ENCODE assay signal across 7 mouse cellular contexts in the genomic region with DNA sequence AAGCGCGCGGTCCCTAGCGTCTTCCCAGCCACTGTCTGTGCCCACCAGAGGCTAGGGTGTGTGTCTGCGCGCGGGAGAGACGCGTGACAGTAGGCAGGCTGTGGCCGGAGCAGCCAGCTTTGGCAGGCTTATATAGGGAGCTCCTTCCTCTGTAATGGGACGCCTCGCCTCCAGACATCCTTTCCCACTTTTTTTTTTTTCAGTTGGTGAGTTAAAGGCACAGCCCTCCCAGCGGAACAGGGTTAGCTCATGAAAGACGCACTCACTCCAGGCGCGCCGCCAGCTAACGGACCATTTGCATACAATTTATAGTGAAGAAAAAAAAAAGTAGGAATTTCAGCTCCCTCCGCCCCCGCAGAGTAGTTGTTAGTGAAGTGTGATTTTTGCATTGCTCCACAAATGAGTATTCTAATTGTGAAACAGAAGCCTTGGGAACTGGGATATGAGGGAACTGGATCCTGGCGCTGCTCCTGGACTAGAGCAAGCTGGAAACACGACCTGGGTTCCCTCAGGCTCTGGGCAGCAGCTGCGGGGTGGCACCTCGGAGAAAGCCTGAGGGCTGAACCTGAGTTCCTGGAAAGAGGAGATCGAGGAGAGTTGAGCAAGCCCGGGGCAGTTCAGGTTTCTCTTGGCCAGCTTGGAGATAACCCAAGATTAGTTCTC. TPM values are rescaled to one million over a fixed set of nuclear protein-coding genes. Genes with fewer than 3 reads are reported as not detected.
DNase-seq lines count a peak whose midpoint lies in the region; ATAC-seq lines count a peak whose summit lies in the region.

A gene (minus strand): TSS at position 185 of the 663 bp plus-strand sequence.

- 0 out of 2 replicates have a peak, but pooled peaks cover 4% of the 10 kb centered on the region for H3K4me1 ChIP-seq in heart, embryonic 10.5 days
- peaks cover 5% of the 10 kb centered on the region; the same call in 1 of the 2 replicates for H3K4me1 ChIP-seq in kidney, embryonic 14.5 days (ENCODE audit: control insufficient read depth, insufficient read depth, low read length)
- H3K4me1 ChIP-seq in limb, embryonic 10.5 days, result peaks cover 24% of the 10 kb centered on the region; the same call in 1 of the 2 replicates
- peaks cover 7% of the 10 kb centered on the region; the same call in 1 of the 2 replicates for H3K4me1 ChIP-seq in midbrain, embryonic 16.5 days (ENCODE audit: control insufficient read depth, insufficient read depth, low read length)

- H3K9ac ChIP-seq in kidney, embryonic 14.5 days (ENCODE audit: low read depth, low read length), result peak within 1 kb of the TSS; percentile 54
- H3K9ac ChIP-seq in midbrain, embryonic 16.5 days (ENCODE audit: low read depth, low read length), result peak within 1 kb of the TSS; percentile 45

- no peak within 1 kb of the TSS for H3K27ac ChIP-seq in heart, embryonic 10.5 days
- peak within 1 kb of the TSS; percentile 37; the same call in 1 of the 2 replicates for H3K27ac ChIP-seq in kidney, embryonic 14.5 days (ENCODE audit: low read depth, low read length)
- H3K27ac ChIP-seq in limb, embryonic 10.5 days, result peak within 1 kb of the TSS; percentile 27; the same call in 1 of the 2 replicates
- no peak within 1 kb of the TSS for H3K27ac ChIP-seq in midbrain, embryonic 16.5 days (ENCODE audit: low read length)

- H3K4me3 ChIP-seq in heart, embryonic 10.5 days, result peak within 1 kb of the TSS; percentile 53
- peak within 1 kb of the TSS; percentile 37 for H3K4me3 ChIP-seq in kidney, embryonic 14.5 days (ENCODE audit: low read length)
- H3K4me3 ChIP-seq in limb, embryonic 10.5 days, result peak within 1 kb of the TSS; percentile 47
- H3K4me3 ChIP-seq in midbrain, embryonic 16.5 days (ENCODE audit: low read depth, low read length), result peak within 1 kb of the TSS; percentile 36

- peak within 1 kb of the TSS; percentile 71 for H3K4me2 ChIP-seq in kidney, embryonic 14.5 days (replicated peaks; ENCODE audit: low read depth, low read length)
- H3K4me2 ChIP-seq in midbrain, embryonic 16.5 days (ENCODE audit: low read length), result peak within 1 kb of the TSS; percentile 72

- peaks cover 100% of the 10 kb centered on the region for H3K27me3 ChIP-seq in heart, embryonic 10.5 days (ENCODE audit: insufficient read depth, poor library complexity, severe bottlenecking)
- H3K27me3 ChIP-seq in kidney, embryonic 14.5 days (ENCODE audit: control insufficient read depth, insufficient read depth, low read length), result no peaks in the 10 kb centered on the region
- peaks cover 35% of the 10 kb centered on the region for H3K27me3 ChIP-seq in limb, embryonic 10.5 days (ENCODE audit: low read depth, poor library complexity, severe bottlenecking)
- no peaks in the 10 kb centered on the region for H3K27me3 ChIP-seq in midbrain, embryonic 16.5 days (ENCODE audit: control insufficient read depth, insufficient read depth, low read depth, low read length)

- WGBS in heart, embryonic 10.5 days, result 1% methylated on average over 26 of the region's 26 CpGs
- under 1% methylated on average over 26 of the region's 26 CpGs for WGBS in kidney, embryonic 14.5 days
- under 1% methylated on average over 26 of the region's 26 CpGs for WGBS in limb, embryonic 10.5 days
- WGBS in midbrain, embryonic 16.5 days, result under 1% methylated on average over 26 of the region's 26 CpGs

- H3K9me3 ChIP-seq in heart, embryonic 10.5 days, result no peaks in the 10 kb centered on the region
- no peaks in the 10 kb centered on the region for H3K9me3 ChIP-seq in kidney, embryonic 14.5 days (ENCODE audit: control insufficient read depth, low read length)
- no peaks in the 10 kb centered on the region for H3K9me3 ChIP-seq in limb, embryonic 10.5 days (replicated peaks)
- no peaks in the 10 kb centered on the region for H3K9me3 ChIP-seq in midbrain, embryonic 16.5 days (replicated peaks; ENCODE audit: control insufficient read depth, low read length, poor library complexity, severe bottlenecking)

- DNase-seq in adrenal gland, postnatal 4 days (ENCODE audit: low spot score in 2 of 2), result peak in 1 of 2 experiments; percentile 11
- DNase-seq in fat pad, adult 2 months (ENCODE audit: extremely low read depth, low read depth, low spot score), result peak; percentile 5
- peak; percentile 77 for DNase-seq in heart, embryonic 10.5 days (ENCODE audit: low spot score)
- peak; percentile 55 for DNase-seq in limb, embryonic 10.5 days (ENCODE audit: low spot score)
- peak; percentile 51 for DNase-seq in urinary bladder, postnatal 14 days (ENCODE audit: low spot score)

- peak; percentile 70 for ATAC-seq in kidney, embryonic 14.5 days (ENCODE audit: low FRiP score, low TSS enrichment)
- ATAC-seq in midbrain, embryonic 16.5 days, result peak; percentile 91

- H3K36me3 ChIP-seq in heart, embryonic 10.5 days, result no peaks in the 10 kb centered on the region
- H3K36me3 ChIP-seq in kidney, embryonic 14.5 days (ENCODE audit: control insufficient read depth, insufficient read depth, low read length), result no peaks in the 10 kb centered on the region
- H3K36me3 ChIP-seq in limb, embryonic 10.5 days, result no peaks in the 10 kb centered on the region
- no peaks in the 10 kb centered on the region for H3K36me3 ChIP-seq in midbrain, embryonic 16.5 days (ENCODE audit: control insufficient read depth, insufficient read depth, low read length)

RNA-seq across cellular contexts. Expression of the gene that starts here (rescaled TPM):
- total RNA-seq in adrenal gland, postnatal 4 days (2021), result 10 to 100 TPM; 21.3 to 22.9 TPM
- polyA plus RNA-seq in heart, embryonic 10.5 days (2016; fragmentation: Nextera tagmentation; extraction: Ambion mirVana), result 35.3 and 60.9 TPM in 2 replicates
- polyA plus RNA-seq in kidney, embryonic 14.5 days (2014; fragmentation: Nextera tagmentation; extraction: Ambion mirVana), result 8.7 and 16.6 TPM in 2 replicates
- polyA plus RNA-seq in limb, embryonic 10.5 days (2016; fragmentation: Nextera tagmentation; extraction: Ambion mirVana), result 5.0 and 10.2 TPM in 2 replicates
- polyA plus RNA-seq in midbrain, embryonic 16.5 days (2015; fragmentation: Nextera tagmentation; extraction: Ambion mirVana), result 49.8 and 64.2 TPM in 2 replicates

Comparison
In these comparisons a context has a peak if more than half of its experiments do, and no peak if none do; other contexts are left out.
1. H3K27ac ChIP-seq: peak in kidney, embryonic 14.5 days (single experiment) and limb, embryonic 10.5 days (single experiment); none in heart, embryonic 10.5 days (single experiment) and midbrain, embryonic 16.5 days (single experiment).
2. Peak in every context shown above with its lines, with median percentiles within 50 percentile points of each other: H3K4me3 ChIP-seq.